Mouse (Mus musculus): ENCODE results near the gene Vps35l. TPM values are rescaled to one million over a fixed set of nuclear protein-coding genes. Genes with fewer than 3 reads are reported as not detected.

Gene Vps35l
- total RNA-seq, 2 experiments from 2014 or later = 30.3 to 35.5 TPM

- no peak for DNase-seq
These were observed 144.9 kb downstream of the Vps35l start for GRCm38 (mm10) chr7:118884969-118885368.

GRCm38 (mm10) chr7:118887303-118888055 is 147.5 kb downstream of the Vps35l start:
- DNase-seq = no peak

GRCm38 (mm10) chr7:118889046-118889680 is 149.1 kb downstream of the Vps35l start:
- no peak for DNase-seq

Other genes with a start within 250 kb of the Vps35l start
- 10 to 100 TPM; 21.3 to 29.2 TPM for gene Itpripl2, start 248.3 kb upstream of the Vps35l start, total RNA-seq (2021)
- gene Coq7, start 206.9 kb upstream of the Vps35l start, total RNA-seq (2021) = 10 to 100 TPM; 61.9 to 80.5 TPM
- 1 to 10 TPM; 7.2 to 7.5 TPM for gene Tmc7, start 155.5 kb upstream of the Vps35l start, total RNA-seq (2021)
- gene Tmc5, start 142.9 kb upstream of the Vps35l start, total RNA-seq (2021) = under 1 TPM; 0.33 to 0.61 TPM
- 10 to 100 TPM; 31.5 to 32.5 TPM for gene Gde1, start 34.4 kb upstream of the Vps35l start, total RNA-seq (2021)
- 1 to 10 TPM; 4.0 to 5.5 TPM for gene Ccp110, start 27.7 kb upstream of the Vps35l start, total RNA-seq (2021)
- gene Iqck, start 115.5 kb downstream of the Vps35l start, total RNA-seq (2021) = under 1 TPM; 0.59 to 0.63 TPM
- 10 to 100 TPM; 25.3 to 27.2 TPM for gene Knop1, start 116.0 kb downstream of the Vps35l start, total RNA-seq (2021)

Measured in gastrocnemius, postnatal 10 days (tissue).